Mouse (Mus musculus) limb, embryonic 14.5 days (tissue): ENCODE measurements at regions not wholly inside any gene's neighbourhood (a gene's known extent, or its start where the extent isn't known, plus 50 kb on each side); places are given as distances from the start of the nearest gene placed in this dataset.

Experiments used
- ATAC-seq: fragments of 200-750 bp; cut with Nextera tagmentation; 2 replicates; pipeline ENCODE4 v1.8.0; 2017; ENCODE audit warnings: low read depth, moderate number of reproducible peaks, moderate TSS enrichment; ENCODE audit not compliant: low FRiP score
- DNase-seq: peaks from one replicate; pipeline ENCODE4 v3.0.0-alpha.2; 2015; ENCODE audit warnings: low spot score
- H3K27ac ChIP-seq: fragments of 300-500 bp; sonication (generic); replicated peaks from 2 replicates; pipeline ENCODE4 v1.5.1; 2014; ENCODE audit warnings: low read depth, mild to moderate bottlenecking, low read length, moderate library complexity, mixed read lengths
- H3K27me3 ChIP-seq: fragments of 300-500 bp; sonication (generic); 2 replicates; pipeline ENCODE4 v1.6.1; 2014; ENCODE audit warnings: low read length, mixed read lengths; ENCODE audit not compliant: control insufficient read depth, insufficient read depth
- H3K36me3 ChIP-seq: fragments of 300-500 bp; sonication (generic); 2 replicates; pipeline ENCODE4 v1.6.1; 2014; ENCODE audit warnings: mild to moderate bottlenecking, low read length, moderate library complexity, mixed read lengths; ENCODE audit not compliant: control insufficient read depth, insufficient read depth
- H3K4me1 ChIP-seq: fragments of 300-500 bp; sonication (generic); 2 replicates; pipeline ENCODE4 v1.6.1; 2014; ENCODE audit warnings: antibody characterized with exemption, low read length, mixed read lengths; ENCODE audit not compliant: control insufficient read depth, insufficient read depth
- H3K4me2 ChIP-seq: fragments of 300-500 bp; sonication (generic); replicated peaks from 2 replicates; pipeline ENCODE4 v1.6.1; 2014; ENCODE audit warnings: low read depth, mild to moderate bottlenecking, low read length, moderate library complexity; ENCODE audit not compliant: severe bottlenecking
- H3K4me3 ChIP-seq: fragments of 300-500 bp; sonication (generic); replicated peaks from 2 replicates; pipeline ENCODE4 v1.5.1; 2014; ENCODE audit warnings: low read length
- H3K9ac ChIP-seq: fragments of 300-500 bp; sonication (generic); 2 replicates; pipeline ENCODE4 v1.6.1; 2014; ENCODE audit warnings: mild to moderate bottlenecking, low read depth, low read length, moderate library complexity; ENCODE audit not compliant: severe bottlenecking
- H3K9me3 ChIP-seq: fragments of 300-500 bp; sonication (generic); 2 replicates; pipeline ENCODE4 v1.6.1; 2016; ENCODE audit warnings: low read length; ENCODE audit not compliant: control insufficient read depth
- POLR2A ChIP-seq: fragments of 200-500 bp; IDR thresholded peaks from 2 replicates; pipeline ENCODE4 v1.8.0; 2012; ENCODE audit warnings: inconsistent platforms, mild to moderate bottlenecking, moderate library complexity, borderline replicate concordance; ENCODE audit not compliant: insufficient read depth, insufficient read length; ENCODE audit errors: extremely low read depth
- WGBS: fragments of 180-500 bp; shearing (Covaris S2); extraction: QIAGEN DNeasy Blood & Tissue Kit; methylation state at CpG from one replicate; pipeline ENCODE4 v1.1.7; 2014; 5-methylcytosine and 5-hydroxymethylcytosine counted together

GRCm38 (mm10) chr3:52762549-52762948 is 254.5 kb downstream of the Cog6 start:
- WGBS = 81% methylated on average over 6 of the region's 6 CpGs
- H3K27ac ChIP-seq = no peak overlapping the region
- H3K4me2 ChIP-seq = no peak overlapping the region
- no peaks in the 10 kb centered on the region for H3K9me3 ChIP-seq
- no peak overlapping the region for H3K9ac ChIP-seq
- no peaks in the 10 kb centered on the region for H3K27me3 ChIP-seq
- H3K4me3 ChIP-seq = no peak overlapping the region
- DNase-seq (no peak), ATAC-seq (no peak)
- peaks cover 7% of the 10 kb centered on the region for H3K4me1 ChIP-seq
- no peak for TF ChIP-seq POLR2A
- no peaks in the 10 kb centered on the region for H3K36me3 ChIP-seq

DNA sequence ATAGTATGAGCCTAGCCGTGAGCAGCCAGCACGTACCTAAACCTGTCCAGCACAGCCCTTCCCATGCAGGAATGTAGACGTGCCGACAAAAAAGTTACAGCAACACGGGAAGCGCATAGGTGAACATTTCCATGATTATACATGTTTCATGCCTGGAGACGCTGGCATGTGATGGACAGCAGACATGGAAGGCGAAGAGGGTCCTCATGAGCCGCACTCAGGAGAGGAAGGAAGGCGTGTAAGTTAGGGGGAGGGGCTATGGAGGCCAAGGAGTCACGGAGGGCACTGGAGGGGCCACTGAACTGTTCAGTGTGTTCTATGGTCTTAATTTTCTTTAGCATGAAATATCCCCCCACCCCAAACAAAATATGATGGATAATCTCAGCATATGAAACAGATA is 257.2 kb downstream of the Cog6 start:
- Histone ChIP-seq H3K27me3 (no peaks in the 10 kb centered on the region), H3K4me2 (no peak overlapping the region), H3K27ac (no peak overlapping the region), H3K36me3 (no peaks in the 10 kb centered on the region), H3K9ac (no peak overlapping the region), H3K9me3 (no peaks in the 10 kb centered on the region), H3K4me1 (no peaks in the 10 kb centered on the region), H3K4me3 (no peak overlapping the region)
- DNase-seq = no peak
- WGBS = 90% methylated on average over 11 of the region's 11 CpGs
- no peak for ATAC-seq
- TF ChIP-seq POLR2A = no peak

GRCm38 (mm10) chr3:52758561-52758960 is 258.5 kb downstream of the Cog6 start:
- Histone ChIP-seq H3K4me1 (peaks cover 2% of the 10 kb centered on the region; the same call in 1 of the 2 replicates), H3K4me2 (no peak overlapping the region), H3K27me3 (no peaks in the 10 kb centered on the region), H3K36me3 (no peaks in the 10 kb centered on the region), H3K9ac (no peak overlapping the region), H3K4me3 (no peak overlapping the region), H3K9me3 (no peaks in the 10 kb centered on the region), H3K27ac (no peak overlapping the region)
- ATAC-seq = no peak
- no peak for TF ChIP-seq POLR2A
- no peak for DNase-seq
- WGBS = 27% methylated on average over 2 of the region's 2 CpGs

DNA sequence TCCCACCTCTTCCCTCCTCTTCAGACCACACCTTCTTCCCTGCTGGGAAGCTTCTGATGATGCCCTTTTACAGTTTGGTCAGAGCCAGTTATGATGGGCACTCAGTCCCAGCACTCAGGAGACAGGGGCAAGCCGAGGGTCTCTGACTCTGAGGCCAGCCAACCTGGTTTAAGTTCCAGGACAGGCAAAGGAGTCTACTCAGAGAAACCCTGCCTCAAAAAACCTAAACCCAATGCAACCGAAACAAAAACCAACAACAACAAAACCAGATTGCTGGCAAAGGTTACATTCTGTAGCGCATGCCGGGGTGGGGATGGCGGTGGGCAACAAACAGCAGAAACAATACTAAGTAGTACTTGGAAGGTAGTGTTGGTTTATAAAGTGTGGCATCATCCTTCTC is 260.2 kb downstream of the Cog6 start:
- Histone ChIP-seq H3K9me3 (no peaks in the 10 kb centered on the region), H3K4me1 (peaks cover 2% of the 10 kb centered on the region; the same call in 1 of the 2 replicates), H3K4me2 (no peak overlapping the region), H3K4me3 (no peak overlapping the region), H3K9ac (no peak overlapping the region), H3K36me3 (no peaks in the 10 kb centered on the region), H3K27me3 (no peaks in the 10 kb centered on the region), H3K27ac (no peak overlapping the region)
- no peak for TF ChIP-seq POLR2A
- DNase-seq (no peak), ATAC-seq (no peak)
- WGBS = 94% methylated on average over 5 of the region's 5 CpGs

- WGBS = 75% methylated on average over 5 of the region's 5 CpGs
- H3K27ac ChIP-seq = no peak overlapping the region
- H3K4me2 ChIP-seq = no peak overlapping the region
- no peaks in the 10 kb centered on the region for H3K9me3 ChIP-seq
- ATAC-seq = no peak
- H3K36me3 ChIP-seq = no peaks in the 10 kb centered on the region
- H3K4me3 ChIP-seq = no peak overlapping the region
- H3K27me3 ChIP-seq = no peaks in the 10 kb centered on the region
- peaks cover 2% of the 10 kb centered on the region; the same call in 1 of the 2 replicates for H3K4me1 ChIP-seq
- no peak for TF ChIP-seq POLR2A
- no peak for DNase-seq
- no peak overlapping the region for H3K9ac ChIP-seq
Observed at GRCm38 (mm10) chr3:52756006-52756405, 261.0 kb downstream of the Cog6 start.

DNA sequence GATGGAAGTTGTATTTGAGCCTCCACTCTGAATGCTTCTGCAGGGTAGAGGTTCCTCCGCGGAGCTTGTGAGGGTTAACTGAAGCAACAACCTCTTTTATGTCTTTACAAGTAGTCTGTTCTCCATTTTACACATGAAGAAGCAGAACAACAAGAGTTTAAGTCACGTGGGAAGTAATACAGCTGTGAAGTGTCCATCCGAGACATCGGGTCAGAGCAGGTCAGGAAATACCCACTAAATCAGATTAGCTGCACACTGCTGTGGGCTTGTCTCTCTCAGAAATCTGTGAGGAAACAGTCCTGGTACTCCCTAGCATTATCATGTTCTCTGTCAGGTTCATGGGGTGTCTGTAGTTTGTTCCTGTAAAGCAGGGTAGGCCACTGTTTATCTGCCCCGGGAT is 262.1 kb downstream of the Cog6 start:
- Histone ChIP-seq H3K36me3 (no peaks in the 10 kb centered on the region), H3K27me3 (no peaks in the 10 kb centered on the region), H3K27ac (no peak overlapping the region), H3K4me2 (no peak overlapping the region), H3K4me3 (no peak overlapping the region), H3K4me1 (peaks cover 2% of the 10 kb centered on the region; the same call in 1 of the 2 replicates), H3K9me3 (no peaks in the 10 kb centered on the region), H3K9ac (no peak overlapping the region)
- TF ChIP-seq POLR2A = no peak
- DNase-seq = no peak
- 61% methylated on average over 6 of the region's 6 CpGs for WGBS
- ATAC-seq = no peak
